Mouse (Mus musculus) forebrain, embryonic 14.5 days (tissue): ENCODE results near the gene Enthd1. TPM values are rescaled to one million over a fixed set of nuclear protein-coding genes. Genes with fewer than 3 reads are reported as not detected.
A peak's percentile ranks its signal among the peaks of the same experiment; 100 is the strongest.

Experiments
- ATAC-seq: fragments of 200-750 bp; cut with Nextera tagmentation; 2 replicates; pipeline ENCODE4 v1.8.0; 2017; ENCODE audit warnings: mild to moderate bottlenecking, moderate library complexity
- DNase-seq: peaks from one replicate; pipeline ENCODE4 v3.0.0-alpha.2; 2015; ENCODE audit warnings: low spot score
- H3K27ac ChIP-seq: fragments of 300-500 bp; sonication (generic); 2 replicates; pipeline ENCODE4 v1.5.1; 2014; ENCODE audit warnings: low read depth, mild to moderate bottlenecking, control low read depth, low read length, moderate library complexity
- H3K27me3 ChIP-seq: fragments of 300-500 bp; sonication (generic); replicated peaks from 2 replicates; pipeline ENCODE4 v1.6.1; 2014; ENCODE audit warnings: low read length, control low read depth, mixed read lengths; ENCODE audit not compliant: control insufficient read depth, insufficient read depth
- H3K36me3 ChIP-seq: fragments of 300-500 bp; sonication (generic); 2 replicates; pipeline ENCODE4 v1.6.1; 2014; ENCODE audit warnings: low read length, control low read depth; ENCODE audit not compliant: control insufficient read depth, insufficient read depth
- H3K4me1 ChIP-seq: fragments of 300-500 bp; sonication (generic); 2 replicates; pipeline ENCODE4 v1.6.1; 2014; ENCODE audit warnings: antibody characterized with exemption, low read length, control low read depth; ENCODE audit not compliant: control insufficient read depth, insufficient read depth
- H3K4me2 ChIP-seq: fragments of 300-500 bp; sonication (generic); 2 replicates; pipeline ENCODE4 v1.6.1; 2014; ENCODE audit warnings: mild to moderate bottlenecking, control low read depth, low read length
- H3K4me3 ChIP-seq: fragments of 300-500 bp; sonication (generic); 2 replicates; pipeline ENCODE4 v1.5.1; 2014; ENCODE audit warnings: low read depth, low read length, control low read depth
- H3K9ac ChIP-seq: fragments of 300-500 bp; sonication (generic); 2 replicates; pipeline ENCODE4 v1.6.1; 2014; ENCODE audit warnings: mild to moderate bottlenecking, low read length, control low read depth, moderate library complexity
- H3K9me3 ChIP-seq: fragments of 300-500 bp; sonication (generic); replicated peaks from 2 replicates; pipeline ENCODE4 v1.6.1; 2016; ENCODE audit warnings: low read length, control low read depth, mixed read lengths; ENCODE audit not compliant: control insufficient read depth
- WGBS: fragments of 180-500 bp; shearing (Covaris S2); extraction: QIAGEN DNeasy Blood & Tissue Kit; methylation state at CpG from one replicate; pipeline ENCODE4 v1.1.7; 2014; 5-methylcytosine and 5-hydroxymethylcytosine counted together
- polyA plus RNA-seq: library from polyadenylated mRNA; unstranded; fragments of >200 nt; fragmentation: Nextera tagmentation; extraction: Ambion mirVana; gene quantifications from 2 replicates; pipeline ENCODE4 v1.2.1, GENCODE M21; 2014

Gene Enthd1
- polyA plus RNA-seq, 1 experiment from 2014 or later, result not detected

DNA sequence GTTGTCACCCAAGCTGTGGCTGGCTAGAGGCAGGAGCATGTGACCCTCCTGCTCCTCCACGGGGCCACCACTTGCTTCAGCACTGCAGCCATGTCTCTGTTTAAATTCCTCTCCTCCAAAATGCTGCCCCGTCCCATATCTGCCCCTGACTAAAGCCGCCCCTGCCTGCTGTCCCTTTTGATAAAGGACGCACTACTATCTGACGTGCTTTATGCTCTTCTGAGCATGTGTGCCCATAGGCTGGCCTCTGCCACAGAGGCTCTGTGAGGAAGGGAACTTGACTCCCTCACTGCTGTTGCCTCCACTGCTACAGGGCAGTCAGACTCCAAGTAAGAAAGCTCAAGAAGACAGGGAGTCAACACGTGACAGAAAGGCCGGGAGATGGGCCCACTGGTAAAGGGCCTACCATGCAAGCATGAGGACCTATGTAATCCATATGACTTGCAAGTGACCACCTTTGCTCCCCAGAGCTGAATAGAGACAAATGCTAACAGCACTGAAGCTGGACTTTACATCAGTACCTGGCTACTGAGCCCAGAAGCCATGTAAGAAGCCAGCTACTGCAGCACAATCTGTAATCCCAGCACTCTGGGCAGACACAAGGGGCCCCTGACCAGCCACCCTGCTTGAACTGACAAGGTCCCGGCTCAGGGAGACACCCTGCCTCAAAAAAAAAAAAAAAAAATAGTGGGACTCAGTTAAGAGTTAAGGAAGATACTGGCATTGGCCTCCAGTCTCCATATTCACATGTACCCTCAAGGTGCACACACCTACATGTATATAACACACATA is 32.5 kb downstream of the Enthd1 start:
- Histone ChIP-seq H3K27ac (no peak overlapping the region), H3K9me3 (no peaks in the 10 kb centered on the region), H3K4me3 (no peak overlapping the region), H3K4me1 (no peaks in the 10 kb centered on the region), H3K4me2 (no peak overlapping the region), H3K9ac (no peak overlapping the region), H3K36me3 (no peaks in the 10 kb centered on the region), H3K27me3 (no peaks in the 10 kb centered on the region)
- DNase-seq, result no peak
- 85% methylated on average over 8 of the region's 8 CpGs for WGBS
- ATAC-seq, result no peak

DNA sequence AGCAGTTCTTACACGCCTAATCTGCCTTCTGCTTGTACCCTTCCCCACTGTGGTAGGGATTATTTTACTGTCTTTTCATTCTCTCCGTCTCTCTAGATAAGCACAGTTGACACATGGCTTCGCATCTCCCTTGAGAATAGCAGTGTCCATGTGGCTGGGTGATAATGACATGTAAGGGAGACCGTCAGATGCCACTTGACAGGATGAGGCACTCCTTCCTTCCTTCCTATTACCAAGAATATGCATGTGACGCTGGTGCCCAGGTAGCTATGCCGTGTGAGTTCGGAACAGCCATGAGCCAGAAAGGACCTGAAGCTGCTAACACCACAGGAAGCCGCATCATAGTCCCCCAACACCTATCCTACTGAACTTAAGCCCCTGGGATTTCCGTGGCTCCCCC is 33.9 kb downstream of the Enthd1 start:
- Histone ChIP-seq H3K4me3 (no peak overlapping the region), H3K27ac (no peak overlapping the region), H3K4me1 (no peaks in the 10 kb centered on the region), H3K9ac (no peak overlapping the region), H3K9me3 (no peaks in the 10 kb centered on the region), H3K4me2 (no peak overlapping the region), H3K27me3 (no peaks in the 10 kb centered on the region), H3K36me3 (no peaks in the 10 kb centered on the region)
- no peak for DNase-seq
- 82% methylated on average over 9 of the region's 9 CpGs for WGBS
- ATAC-seq, result no peak

GRCm38 (mm10) chr15:80529955-80530869 is 34.7 kb downstream of the Enthd1 start:
- Histone ChIP-seq H3K9ac (no peak overlapping the region), H3K4me2 (0 out of 2 replicates have a peak overlapping the region, but pooled peaks have one; percentile 0), H3K27ac (no peak overlapping the region), H3K4me3 (no peak overlapping the region), H3K36me3 (no peaks in the 10 kb centered on the region), H3K27me3 (no peaks in the 10 kb centered on the region), H3K4me1 (no peaks in the 10 kb centered on the region), H3K9me3 (no peaks in the 10 kb centered on the region)
- DNase-seq (peak; percentile 85), ATAC-seq (peak; percentile 34; the same call in 1 of the 2 replicates)
- 45% methylated on average over 20 of the region's 20 CpGs for WGBS

- Histone ChIP-seq H3K27ac (no peak overlapping the region), H3K9ac (no peak overlapping the region), H3K27me3 (no peaks in the 10 kb centered on the region), H3K4me3 (no peak overlapping the region), H3K4me1 (no peaks in the 10 kb centered on the region), H3K4me2 (no peak overlapping the region), H3K36me3 (no peaks in the 10 kb centered on the region), H3K9me3 (no peaks in the 10 kb centered on the region)
- WGBS, result 59% methylated on average over 10 of the region's 10 CpGs
- no peak for ATAC-seq
- DNase-seq, result no peak
These were observed 43.1 kb downstream of the Enthd1 start for GRCm38 (mm10) chr15:80521661-80522388.

- 90% methylated on average over 5 of the region's 5 CpGs for WGBS
- H3K9me3 ChIP-seq, result no peaks in the 10 kb centered on the region
- H3K4me1 ChIP-seq, result no peaks in the 10 kb centered on the region
- no peak overlapping the region for H3K9ac ChIP-seq
- H3K27me3 ChIP-seq, result no peaks in the 10 kb centered on the region
- no peak overlapping the region for H3K27ac ChIP-seq
- ATAC-seq, result no peak
- no peaks in the 10 kb centered on the region for H3K36me3 ChIP-seq
- H3K4me2 ChIP-seq, result no peak overlapping the region
- DNase-seq, result no peak
- H3K4me3 ChIP-seq, result no peak overlapping the region
These were observed 45.0 kb downstream of the Enthd1 start for GRCm38 (mm10) chr15:80519931-80520330.

- Histone ChIP-seq H3K4me1 (no peaks in the 10 kb centered on the region), H3K27me3 (no peaks in the 10 kb centered on the region), H3K9me3 (no peaks in the 10 kb centered on the region), H3K4me3 (no peak overlapping the region), H3K4me2 (no peak overlapping the region), H3K9ac (no peak overlapping the region), H3K36me3 (no peaks in the 10 kb centered on the region), H3K27ac (no peak overlapping the region)
- ATAC-seq (no peak), DNase-seq (no peak)
- WGBS, result 94% methylated on average over 12 of the region's 12 CpGs
These were observed 46.3 kb downstream of the Enthd1 start for GRCm38 (mm10) chr15:80518567-80519223.

DNA sequence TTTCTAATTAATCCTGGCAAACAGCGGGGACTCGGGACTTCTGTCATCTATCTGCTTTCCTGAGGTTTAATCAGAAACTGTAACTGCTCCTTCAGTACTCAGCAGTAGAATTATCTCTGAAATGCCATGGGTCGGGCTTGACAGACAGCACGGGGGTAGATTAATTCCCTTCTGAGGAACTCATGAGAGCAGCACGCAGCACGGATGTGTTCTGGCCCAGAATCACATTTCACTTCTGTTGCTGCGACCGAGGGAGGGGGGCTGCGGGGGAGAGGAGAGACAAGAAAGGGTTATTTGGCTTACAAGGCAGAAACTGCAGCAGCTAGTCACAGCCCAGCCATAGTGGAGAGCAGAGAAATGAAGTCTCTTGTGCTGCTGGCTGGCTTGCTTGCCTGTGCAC is 47.0 kb downstream of the Enthd1 start:
- no peak overlapping the region for H3K4me2 ChIP-seq
- H3K4me3 ChIP-seq, result no peak overlapping the region
- H3K4me1 ChIP-seq, result no peaks in the 10 kb centered on the region
- H3K9me3 ChIP-seq, result no peaks in the 10 kb centered on the region
- no peak overlapping the region for H3K27ac ChIP-seq
- no peaks in the 10 kb centered on the region for H3K27me3 ChIP-seq
- DNase-seq, result peak; percentile 73
- no peaks in the 10 kb centered on the region for H3K36me3 ChIP-seq
- 47% methylated on average over 9 of the region's 9 CpGs for WGBS
- ATAC-seq, result peak; percentile 23; the same call in 1 of the 2 replicates
- H3K9ac ChIP-seq, result no peak overlapping the region

GRCm38 (mm10) chr15:80516525-80516924 is 48.4 kb downstream of the Enthd1 start:
- WGBS, result 89% methylated on average over 3 of the region's 3 CpGs
- H3K27ac ChIP-seq, result no peak overlapping the region
- H3K4me2 ChIP-seq, result no peak overlapping the region
- H3K9me3 ChIP-seq, result no peaks in the 10 kb centered on the region
- H3K4me3 ChIP-seq, result no peak overlapping the region
- no peaks in the 10 kb centered on the region for H3K4me1 ChIP-seq
- no peaks in the 10 kb centered on the region for H3K36me3 ChIP-seq
- no peaks in the 10 kb centered on the region for H3K27me3 ChIP-seq
- ATAC-seq (no peak), DNase-seq (no peak)
- H3K9ac ChIP-seq, result no peak overlapping the region
